Mouse (Mus musculus): ENCODE measurements at regions not wholly inside any gene's neighbourhood (a gene's known extent, or its start where the extent isn't known, plus 50 kb on each side); places are given as distances from the start of the nearest gene placed in this dataset.

DNA sequence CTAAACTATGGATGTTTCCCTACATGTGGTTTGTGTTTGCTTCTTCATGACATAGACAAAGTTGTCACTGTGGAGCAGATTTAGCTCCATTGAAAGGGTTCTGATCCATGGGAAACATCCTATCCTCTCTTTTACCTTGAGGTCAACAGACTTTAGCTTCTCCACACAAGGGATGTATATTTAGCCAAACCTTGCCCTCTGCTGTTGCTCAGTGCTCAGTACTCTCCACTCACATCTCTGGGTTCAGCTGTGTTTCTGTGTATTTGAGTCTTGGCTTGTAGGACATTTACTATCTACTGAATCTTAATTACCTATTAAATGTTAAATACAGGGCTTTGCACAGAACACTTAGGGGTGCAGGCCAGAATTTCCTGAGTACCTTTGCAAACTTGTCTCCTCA is 503.5 kb downstream of the Inhba start:
- H3K36me3 ChIP-seq (ENCODE audit: insufficient read depth), result no peaks in the 10 kb centered on the region
- H3K9ac ChIP-seq, result no peak overlapping the region
- H3K27ac ChIP-seq (ENCODE audit: low read depth, low read length), result no peak overlapping the region
- H3K4me3 ChIP-seq (ENCODE audit: low read depth, low read length), result no peak overlapping the region
- no peaks in the 10 kb centered on the region for H3K4me1 ChIP-seq (ENCODE audit: insufficient read depth)
- no peak for TF ChIP-seq CTCF (IDR thresholded peaks at IDR 0.05; ENCODE audit: low read depth)
- ATAC-seq (no peak), DNase-seq (no peak)
- H3K4me2 ChIP-seq (ENCODE audit: low read depth), result no peak overlapping the region
- no peaks in the 10 kb centered on the region for H3K27me3 ChIP-seq (ENCODE audit: insufficient read depth, low read length)
- H3K9me3 ChIP-seq (ENCODE audit: low read length), result no peaks in the 10 kb centered on the region

DNA sequence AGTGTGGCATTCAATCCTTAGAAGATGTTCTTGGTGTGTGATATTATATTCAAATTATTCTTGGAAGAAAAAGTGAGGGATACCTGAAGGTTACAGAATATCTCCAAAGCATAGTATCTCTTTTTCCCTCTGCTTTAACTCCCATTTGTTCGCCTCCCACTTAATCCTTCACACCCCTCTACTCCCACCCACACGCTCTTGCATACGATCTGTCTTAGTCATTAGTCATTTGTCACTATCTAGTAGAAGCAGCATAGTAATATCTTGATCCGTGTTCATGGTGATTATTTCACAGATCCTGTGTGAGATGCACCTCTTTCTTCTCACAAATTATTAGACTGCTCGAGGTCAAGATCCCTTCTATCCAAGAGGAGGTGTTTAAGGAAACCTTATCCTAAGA is 517.4 kb downstream of the Inhba start:
- ATAC-seq (no peak), DNase-seq (no peak)
- H3K4me2 ChIP-seq (ENCODE audit: low read depth), result no peak overlapping the region
- no peak for TF ChIP-seq CTCF (IDR thresholded peaks at IDR 0.05; ENCODE audit: low read depth)
- H3K36me3 ChIP-seq (ENCODE audit: insufficient read depth), result no peaks in the 10 kb centered on the region
- no peak overlapping the region for H3K4me3 ChIP-seq (ENCODE audit: low read depth, low read length)
- no peaks in the 10 kb centered on the region for H3K4me1 ChIP-seq (ENCODE audit: insufficient read depth)
- 76% methylated on average over 5 of the region's 5 CpGs for WGBS
- H3K9me3 ChIP-seq (ENCODE audit: low read length), result no peaks in the 10 kb centered on the region
- no peaks in the 10 kb centered on the region for H3K27me3 ChIP-seq (ENCODE audit: insufficient read depth, low read length)
- no peak overlapping the region for H3K27ac ChIP-seq (ENCODE audit: low read depth, low read length)
- H3K9ac ChIP-seq, result no peak overlapping the region

DNA sequence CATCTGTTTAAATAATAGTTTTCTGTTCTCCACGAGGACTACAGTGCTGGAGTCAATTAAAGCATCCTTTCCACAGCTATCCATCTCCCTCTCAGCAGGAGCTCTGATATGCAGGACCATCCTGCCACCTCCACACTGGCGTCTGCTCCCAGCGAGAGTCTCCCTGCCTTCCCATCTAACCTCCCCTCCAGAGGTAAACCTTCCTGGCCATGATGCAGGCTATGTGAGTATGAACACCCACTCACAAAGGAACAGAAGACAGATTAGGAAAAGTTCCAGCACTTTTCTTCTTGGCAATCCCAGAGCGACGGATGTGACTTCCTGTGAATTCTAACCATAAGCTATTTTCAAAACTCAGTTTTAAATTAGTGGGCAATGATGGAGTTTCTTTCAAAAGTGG is 532.1 kb downstream of the Inhba start:
- no peaks in the 10 kb centered on the region for H3K36me3 ChIP-seq (ENCODE audit: insufficient read depth)
- H3K4me3 ChIP-seq (ENCODE audit: low read depth, low read length), result no peak overlapping the region
- WGBS, result 69% methylated on average over 5 of the region's 5 CpGs
- no peak overlapping the region for H3K9ac ChIP-seq
- no peaks in the 10 kb centered on the region for H3K27me3 ChIP-seq (ENCODE audit: insufficient read depth, low read length)
- no peak for ATAC-seq
- no peak for DNase-seq
- H3K27ac ChIP-seq (ENCODE audit: low read depth, low read length), result no peak overlapping the region
- H3K4me2 ChIP-seq (ENCODE audit: low read depth), result no peak overlapping the region
- no peaks in the 10 kb centered on the region for H3K4me1 ChIP-seq (ENCODE audit: insufficient read depth)
- H3K9me3 ChIP-seq (ENCODE audit: low read length), result peaks cover 5% of the 10 kb centered on the region; the same call in 1 of the 2 replicates
- no peak for TF ChIP-seq CTCF (IDR thresholded peaks at IDR 0.05; ENCODE audit: low read depth)

DNA sequence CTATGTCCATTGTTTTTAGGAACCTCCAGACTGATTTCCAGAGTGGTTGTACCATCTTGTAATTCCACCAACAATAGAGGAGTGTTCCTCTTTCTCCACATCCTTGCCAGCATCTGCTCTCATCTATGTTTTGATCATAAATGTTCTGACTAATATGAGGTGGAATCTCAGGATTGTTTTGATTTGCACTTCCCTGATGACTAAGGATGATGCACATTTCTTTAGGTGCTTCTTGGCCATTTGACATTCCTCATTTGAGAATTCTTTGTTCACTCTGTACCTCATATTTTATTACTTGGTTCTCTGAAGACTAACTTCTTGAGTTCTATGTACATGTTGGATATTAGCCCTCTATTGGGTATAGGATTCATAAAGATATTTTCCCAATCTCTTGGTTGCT is 538.4 kb downstream of the Inhba start:
- no peaks in the 10 kb centered on the region for H3K4me1 ChIP-seq (ENCODE audit: insufficient read depth)
- no peaks in the 10 kb centered on the region for H3K9me3 ChIP-seq (ENCODE audit: low read length)
- H3K27ac ChIP-seq (ENCODE audit: low read depth, low read length), result no peak overlapping the region
- TF ChIP-seq CTCF (IDR thresholded peaks at IDR 0.05; ENCODE audit: low read depth), result no peak
- no peak overlapping the region for H3K4me2 ChIP-seq (ENCODE audit: low read depth)
- no peaks in the 10 kb centered on the region for H3K27me3 ChIP-seq (ENCODE audit: insufficient read depth, low read length)
- ATAC-seq (no peak), DNase-seq (no peak)
- H3K36me3 ChIP-seq (ENCODE audit: insufficient read depth), result no peaks in the 10 kb centered on the region
- H3K9ac ChIP-seq, result no peak overlapping the region
- no peak overlapping the region for H3K4me3 ChIP-seq (ENCODE audit: low read depth, low read length)

DNA sequence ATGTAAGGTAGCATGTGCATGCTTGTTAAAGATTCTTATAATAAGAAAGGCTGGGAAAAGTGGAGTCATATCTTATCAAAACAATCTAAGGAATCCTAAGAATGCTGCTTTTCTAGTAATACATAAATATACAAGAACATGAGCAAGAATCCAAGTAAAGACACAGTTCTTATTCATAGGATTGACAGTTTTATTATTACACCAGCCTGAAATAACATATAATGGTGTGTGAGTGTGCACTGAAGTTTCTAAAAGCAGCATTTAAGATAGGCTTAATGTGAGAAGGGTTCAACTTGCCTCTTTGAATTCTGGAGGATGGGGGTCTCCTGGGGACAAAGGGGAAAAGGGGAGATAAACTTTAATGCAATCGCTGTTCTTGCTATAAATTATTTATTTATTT is 553.3 kb downstream of the Inhba start:
- H3K9me3 ChIP-seq (ENCODE audit: low read length), result no peaks in the 10 kb centered on the region

DNA sequence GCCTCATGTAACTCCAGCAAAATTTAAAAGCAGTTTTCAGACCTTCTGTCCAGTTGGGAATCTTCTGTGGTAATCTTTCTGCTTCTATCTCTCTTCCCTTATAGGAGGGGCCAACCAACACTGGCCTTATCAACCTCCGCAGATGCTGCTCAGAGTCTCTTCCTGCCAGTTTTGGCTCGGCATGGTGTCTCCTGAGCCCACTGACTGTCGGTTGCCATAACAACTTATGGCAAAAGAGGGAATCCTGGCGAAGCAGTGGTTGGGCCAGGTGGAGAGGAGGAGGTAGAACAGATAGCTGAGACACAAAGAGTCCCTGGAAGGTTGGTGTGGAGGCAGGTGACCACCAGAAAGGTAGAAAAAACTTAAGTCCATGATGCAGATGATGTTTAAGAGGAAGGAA is 562.4 kb downstream of the Inhba start:
- H3K4me2 ChIP-seq (ENCODE audit: low read depth), result no peak overlapping the region
- TF ChIP-seq CTCF (IDR thresholded peaks at IDR 0.05; ENCODE audit: low read depth), result no peak

More for the DNA sequence above, 553.3 kb downstream of the Inhba start:
- no peak overlapping the region for H3K27ac ChIP-seq (ENCODE audit: low read depth, low read length)
- no peaks in the 10 kb centered on the region for H3K27me3 ChIP-seq (ENCODE audit: insufficient read depth, low read length)
- H3K9ac ChIP-seq, result no peak overlapping the region
- DNase-seq (no peak), ATAC-seq (no peak)
- H3K4me3 ChIP-seq (ENCODE audit: low read depth, low read length), result no peak overlapping the region
- TF ChIP-seq CTCF (IDR thresholded peaks at IDR 0.05; ENCODE audit: low read depth), result no peak
- no peak overlapping the region for H3K4me2 ChIP-seq (ENCODE audit: low read depth)
- 90% methylated on average over 1 of the region's 1 CpGs for WGBS
- no peaks in the 10 kb centered on the region for H3K36me3 ChIP-seq (ENCODE audit: insufficient read depth)
- no peaks in the 10 kb centered on the region for H3K4me1 ChIP-seq (ENCODE audit: insufficient read depth)

DNA sequence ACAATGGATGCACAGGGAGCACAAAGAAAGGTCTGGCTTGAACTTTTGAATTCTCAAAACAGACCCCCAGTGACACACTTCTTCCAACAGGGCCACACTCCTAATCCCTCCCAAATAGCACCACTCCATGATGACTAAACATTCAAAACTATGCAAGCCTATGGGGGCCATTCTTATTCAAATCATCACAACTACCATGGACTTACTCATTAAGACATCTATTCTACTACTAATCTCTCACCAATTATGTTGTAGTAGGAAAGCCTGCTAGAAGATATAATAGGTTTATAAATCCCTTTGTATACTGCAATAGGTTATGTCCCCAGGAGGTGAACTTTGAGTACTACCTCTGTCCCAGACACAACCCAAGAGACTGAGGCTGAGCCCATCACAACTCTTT is 574.6 kb downstream of the Inhba start:
- Histone ChIP-seq H3K36me3 (ENCODE audit: insufficient read depth) (no peaks in the 10 kb centered on the region), H3K9me3 (ENCODE audit: low read length) (no peaks in the 10 kb centered on the region), H3K4me1 (ENCODE audit: insufficient read depth) (no peaks in the 10 kb centered on the region), H3K9ac (no peak overlapping the region), H3K27me3 (ENCODE audit: insufficient read depth, low read length) (no peaks in the 10 kb centered on the region), H3K4me3 (ENCODE audit: low read depth, low read length) (no peak overlapping the region), H3K4me2 (ENCODE audit: low read depth) (no peak overlapping the region), H3K27ac (ENCODE audit: low read depth, low read length) (no peak overlapping the region)
- no peak for TF ChIP-seq CTCF (IDR thresholded peaks at IDR 0.05; ENCODE audit: low read depth)
- DNase-seq (no peak), ATAC-seq (no peak)

More for the DNA sequence above, 562.4 kb downstream of the Inhba start:
- no peak for ATAC-seq
- Histone ChIP-seq H3K9ac (no peak overlapping the region), H3K27ac (ENCODE audit: low read depth, low read length) (no peak overlapping the region), H3K36me3 (ENCODE audit: insufficient read depth) (no peaks in the 10 kb centered on the region), H3K9me3 (ENCODE audit: low read length) (no peaks in the 10 kb centered on the region), H3K4me3 (ENCODE audit: low read depth, low read length) (no peak overlapping the region), H3K27me3 (ENCODE audit: insufficient read depth, low read length) (no peaks in the 10 kb centered on the region), H3K4me1 (ENCODE audit: insufficient read depth) (no peaks in the 10 kb centered on the region)
- WGBS, result 21% methylated on average over 4 of the region's 4 CpGs
- no peak for DNase-seq

DNA sequence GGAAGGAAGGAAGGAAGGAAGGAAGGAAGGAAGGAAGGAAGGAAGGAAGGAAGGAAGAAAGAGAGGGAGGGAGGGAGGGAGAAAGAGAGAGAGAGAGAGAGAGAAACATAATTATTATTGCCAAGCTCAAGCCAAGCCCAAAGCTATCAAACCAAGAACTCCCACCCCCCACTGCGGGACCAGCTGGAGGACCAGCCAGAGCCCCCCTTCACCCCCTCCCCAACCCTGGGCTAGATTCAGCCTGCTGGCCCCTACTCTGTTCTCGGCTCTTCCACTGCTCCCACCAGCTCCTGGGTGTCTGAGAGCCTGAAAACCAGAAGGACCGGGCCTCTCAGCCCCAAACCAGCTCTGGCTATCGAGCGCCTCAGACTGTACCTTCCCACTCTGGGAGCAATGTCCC is 608.1 kb downstream of the Inhba start:
- H3K4me2 ChIP-seq (ENCODE audit: low read depth), result no peak overlapping the region
- no peaks in the 10 kb centered on the region for H3K36me3 ChIP-seq (ENCODE audit: insufficient read depth)
- DNase-seq (no peak), ATAC-seq (no peak)
- no peak overlapping the region for H3K9ac ChIP-seq
- no peak overlapping the region for H3K4me3 ChIP-seq (ENCODE audit: low read depth, low read length)
- no peaks in the 10 kb centered on the region for H3K27me3 ChIP-seq (ENCODE audit: insufficient read depth, low read length)
- no peak for TF ChIP-seq CTCF (IDR thresholded peaks at IDR 0.05; ENCODE audit: low read depth)
- no peaks in the 10 kb centered on the region for H3K4me1 ChIP-seq (ENCODE audit: insufficient read depth)
- no peaks in the 10 kb centered on the region for H3K9me3 ChIP-seq (ENCODE audit: low read length)
- 86% methylated on average over 5 of the region's 5 CpGs for WGBS
- H3K27ac ChIP-seq (ENCODE audit: low read depth, low read length), result no peak overlapping the region
